Mouse (Mus musculus): ENCODE measurements around the gene Spag5. TPM values are rescaled to one million over a fixed set of nuclear protein-coding genes. Genes with fewer than 3 reads are reported as not detected.

Spag5 gene
- polyA plus RNA-seq, 1 experiment, result 29.6 TPM

- Histone ChIP-seq H3K4me3 (ENCODE audit: insufficient read depth, low read length) (no peak overlapping the region), H3K4me1 (ENCODE audit: control insufficient read depth, insufficient read depth, low read length) (no peaks in the 10 kb centered on the region), H3K27ac (ENCODE audit: insufficient read depth, low read length) (no peak overlapping the region)
- no peak for TF ChIP-seq POLR2A (IDR thresholded peaks at IDR 0.05; ENCODE audit: extremely low read depth, insufficient read depth, low read length)
- TF ChIP-seq CTCF (IDR thresholded peaks at IDR 0.05; ENCODE audit: extremely low read depth, insufficient read depth, low read length), result no peak
These were observed 22.5 kb upstream of the Spag5 start for GRCm38 (mm10) chr11:78278853-78279252.

GRCm38 (mm10) chr11:78279586-78279985, 21.7 kb upstream of the Spag5 start:
- Histone ChIP-seq H3K4me3 (ENCODE audit: insufficient read depth, low read length) (no peak overlapping the region), H3K4me1 (ENCODE audit: control insufficient read depth, insufficient read depth, low read length) (no peaks in the 10 kb centered on the region), H3K27ac (ENCODE audit: insufficient read depth, low read length) (no peak overlapping the region)
- no peak for TF ChIP-seq POLR2A (IDR thresholded peaks at IDR 0.05; ENCODE audit: extremely low read depth, insufficient read depth, low read length)

GRCm38 (mm10) chr11:78289146-78289763, 12.1 kb upstream of the Spag5 start:
- no peak for TF ChIP-seq POLR2A (IDR thresholded peaks at IDR 0.05; ENCODE audit: extremely low read depth, insufficient read depth, low read length)
- TF ChIP-seq CTCF (IDR thresholded peaks at IDR 0.05; ENCODE audit: extremely low read depth, insufficient read depth, low read length), result no peak

GRCm38 (mm10) chr11:78290654-78291053, 10.7 kb upstream of the Spag5 start, which contains the start of gene BC030499:
Gene BC030499 (plus strand): TSS chr11:78290841.
- no peak within 1 kb of the TSS for H3K4me3 ChIP-seq (ENCODE audit: insufficient read depth, low read length)
- H3K4me1 ChIP-seq (ENCODE audit: control insufficient read depth, insufficient read depth, low read length), result peaks cover 2% of the 10 kb centered on the region; the same call in 1 of the 2 replicates
- H3K27ac ChIP-seq (ENCODE audit: insufficient read depth, low read length), result no peak within 1 kb of the TSS
- peak; percentile 53; the same call in 1 of the 2 replicates for TF ChIP-seq POLR2A (IDR thresholded peaks at IDR 0.05; ENCODE audit: extremely low read depth, insufficient read depth, low read length)
- no peak for TF ChIP-seq CTCF (IDR thresholded peaks at IDR 0.05; ENCODE audit: extremely low read depth, insufficient read depth, low read length)

More at GRCm38 (mm10) chr11:78289146-78289763, 12.1 kb upstream of the Spag5 start:
- Histone ChIP-seq H3K4me1 (ENCODE audit: control insufficient read depth, insufficient read depth, low read length) (peaks cover 2% of the 10 kb centered on the region; the same call in 1 of the 2 replicates), H3K27ac (ENCODE audit: insufficient read depth, low read length) (no peak overlapping the region), H3K4me3 (ENCODE audit: insufficient read depth, low read length) (no peak overlapping the region)

GRCm38 (mm10) chr11:78294585-78294984, 6.7 kb upstream of the Spag5 start:
- peaks cover 2% of the 10 kb centered on the region; the same call in 1 of the 2 replicates for H3K4me1 ChIP-seq (ENCODE audit: control insufficient read depth, insufficient read depth, low read length)
- no peak overlapping the region for H3K27ac ChIP-seq (ENCODE audit: insufficient read depth, low read length)
- H3K4me3 ChIP-seq (ENCODE audit: insufficient read depth, low read length), result no peak overlapping the region
- TF ChIP-seq CTCF (IDR thresholded peaks at IDR 0.05; ENCODE audit: extremely low read depth, insufficient read depth, low read length) (no peak), POLR2A (IDR thresholded peaks at IDR 0.05; ENCODE audit: extremely low read depth, insufficient read depth, low read length) (no peak)

- H3K4me1 ChIP-seq (ENCODE audit: control insufficient read depth, insufficient read depth, low read length), result no peaks in the 10 kb centered on the region
- TF ChIP-seq CTCF (IDR thresholded peaks at IDR 0.05; ENCODE audit: extremely low read depth, insufficient read depth, low read length) (no peak), POLR2A (IDR thresholded peaks at IDR 0.05; ENCODE audit: extremely low read depth, insufficient read depth, low read length) (no peak)
- H3K4me3 ChIP-seq (ENCODE audit: insufficient read depth, low read length), result peak overlapping the region; percentile 3
- no peak overlapping the region for H3K27ac ChIP-seq (ENCODE audit: insufficient read depth, low read length)
These were observed 412 bp upstream of the Spag5 start for GRCm38 (mm10) chr11:78300917-78301316.

GRCm38 (mm10) chr11:78305272-78305671, 3.9 kb downstream of the Spag5 start:
- Histone ChIP-seq H3K4me1 (ENCODE audit: control insufficient read depth, insufficient read depth, low read length) (no peaks in the 10 kb centered on the region), H3K4me3 (ENCODE audit: insufficient read depth, low read length) (no peak overlapping the region), H3K27ac (ENCODE audit: insufficient read depth, low read length) (no peak overlapping the region)
- TF ChIP-seq POLR2A (IDR thresholded peaks at IDR 0.05; ENCODE audit: extremely low read depth, insufficient read depth, low read length), result no peak
- no peak for TF ChIP-seq CTCF (IDR thresholded peaks at IDR 0.05; ENCODE audit: extremely low read depth, insufficient read depth, low read length)

GRCm38 (mm10) chr11:78310861-78311511, 9.7 kb downstream of the Spag5 start:
- Histone ChIP-seq H3K4me3 (ENCODE audit: insufficient read depth, low read length) (no peak overlapping the region), H3K27ac (ENCODE audit: insufficient read depth, low read length) (no peak overlapping the region), H3K4me1 (ENCODE audit: control insufficient read depth, insufficient read depth, low read length) (no peaks in the 10 kb centered on the region)
- TF ChIP-seq CTCF (IDR thresholded peaks at IDR 0.05; ENCODE audit: extremely low read depth, insufficient read depth, low read length) (no peak), POLR2A (IDR thresholded peaks at IDR 0.05; ENCODE audit: extremely low read depth, insufficient read depth, low read length) (no peak)

- TF ChIP-seq POLR2A (IDR thresholded peaks at IDR 0.05; ENCODE audit: extremely low read depth, insufficient read depth, low read length) (no peak), CTCF (IDR thresholded peaks at IDR 0.05; ENCODE audit: extremely low read depth, insufficient read depth, low read length) (no peak)
- Histone ChIP-seq H3K27ac (ENCODE audit: insufficient read depth, low read length) (no peak overlapping the region), H3K4me1 (ENCODE audit: control insufficient read depth, insufficient read depth, low read length) (0 out of 2 replicates have a peak, but pooled peaks cover 1% of the 10 kb centered on the region), H3K4me3 (ENCODE audit: insufficient read depth, low read length) (no peak overlapping the region)
These were observed 12.3 kb downstream of the Spag5 start for GRCm38 (mm10) chr11:78313662-78314061.

- H3K4me3 ChIP-seq (ENCODE audit: insufficient read depth, low read length), result no peak overlapping the region
- TF ChIP-seq CTCF (IDR thresholded peaks at IDR 0.05; ENCODE audit: extremely low read depth, insufficient read depth, low read length) (no peak), POLR2A (IDR thresholded peaks at IDR 0.05; ENCODE audit: extremely low read depth, insufficient read depth, low read length) (no peak)
- H3K27ac ChIP-seq (ENCODE audit: insufficient read depth, low read length), result 0 out of 2 replicates have a peak overlapping the region, but pooled peaks have one; percentile 24
- 0 out of 2 replicates have a peak, but pooled peaks cover 1% of the 10 kb centered on the region for H3K4me1 ChIP-seq (ENCODE audit: control insufficient read depth, insufficient read depth, low read length)
These were observed 17.1 kb downstream of the Spag5 start for GRCm38 (mm10) chr11:78318411-78318810.

Measured in cortical plate, adult 2 months (tissue).